Mouse (Mus musculus): ENCODE results near the gene Xlr.
A peak's percentile ranks its signal among the peaks of the same experiment; 100 is the strongest.

The Xlr gene

GRCm38 (mm10) chrX:53797519-53797918 is at the start of gene Xlr:
Gene Xlr (minus strand): TSS chrX:53797706.
- peak; percentile 11 for DNase-seq

DNA sequence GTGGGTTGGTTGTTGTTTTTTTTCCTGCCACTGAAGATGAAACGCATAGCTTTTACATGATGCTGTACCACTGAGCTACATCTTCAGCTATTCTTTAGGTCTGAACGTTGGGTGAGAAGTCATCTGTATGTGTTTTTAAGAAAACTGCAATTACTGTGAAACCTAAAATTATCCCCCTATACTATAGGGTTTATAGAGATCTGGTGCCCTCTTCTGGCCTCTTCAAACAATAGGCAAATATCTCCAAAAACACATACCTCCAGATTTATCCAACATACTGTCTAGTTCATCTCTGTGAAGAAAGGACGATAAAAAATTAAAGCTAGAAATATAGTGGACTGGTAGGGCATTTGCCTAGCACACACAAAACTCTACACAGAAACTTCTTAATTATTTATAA is 1.6 kb upstream of the Xlr start:
- DNase-seq = no peak

GRCm38 (mm10) chrX:53776276-53776675 is 21.2 kb downstream of the Xlr start, which contains the start of gene Zfp36l3:
Gene Zfp36l3 (minus strand): TSS chrX:53776394.
- DNase-seq = no peak

GRCm38 (mm10) chrX:53757736-53758135 is 39.8 kb downstream of the Xlr start, which contains the start of gene 1700013H16Rik:
Gene 1700013H16Rik (minus strand): TSS chrX:53757831.
- no peak for DNase-seq

DNA sequence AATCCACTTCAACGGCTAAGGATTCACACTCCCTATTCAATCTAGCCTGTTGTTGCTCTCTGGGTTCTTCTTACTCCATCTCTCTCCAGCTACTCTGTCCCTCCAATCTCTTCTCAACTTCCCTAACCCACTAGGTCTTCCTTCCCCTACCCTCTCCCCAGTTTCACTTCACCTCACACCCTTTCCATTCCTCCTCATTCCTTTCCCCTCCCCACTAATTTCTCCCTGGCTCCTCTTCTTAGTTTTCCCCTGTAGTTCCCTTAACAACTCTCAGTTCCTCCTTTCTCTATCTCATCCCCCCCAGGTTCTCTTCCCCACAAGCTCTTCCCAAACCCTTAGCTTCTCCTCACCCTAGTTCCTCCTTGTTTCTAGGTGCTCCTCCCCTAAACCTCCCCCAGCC is 44.7 kb downstream of the Xlr start:
- no peak for DNase-seq

DNA sequence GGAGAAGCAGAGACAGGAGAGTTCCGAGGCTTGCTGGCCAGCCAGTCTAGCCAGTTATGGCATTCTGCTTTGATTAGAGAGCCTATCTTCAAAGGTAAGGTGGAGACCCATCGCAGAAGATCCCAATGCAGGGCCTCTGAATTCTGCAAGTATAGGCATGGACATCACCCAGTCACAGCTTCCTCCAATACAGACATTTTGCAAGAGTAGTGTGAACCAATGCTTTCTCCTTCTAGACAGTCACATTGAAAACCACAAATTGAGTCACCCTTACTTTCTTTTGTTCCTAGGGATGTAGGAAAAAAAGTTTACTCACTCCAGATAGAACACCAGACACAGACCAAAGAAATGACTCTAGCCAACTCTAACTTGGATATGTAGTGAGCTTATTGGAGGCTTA is 68.5 kb downstream of the Xlr start:
- DNase-seq = no peak

Data from layer of hippocampus, adult 9-11 months (tissue).